Mouse (Mus musculus): ENCODE data around the gene Olfr828.

Gene Olfr828

DNA sequence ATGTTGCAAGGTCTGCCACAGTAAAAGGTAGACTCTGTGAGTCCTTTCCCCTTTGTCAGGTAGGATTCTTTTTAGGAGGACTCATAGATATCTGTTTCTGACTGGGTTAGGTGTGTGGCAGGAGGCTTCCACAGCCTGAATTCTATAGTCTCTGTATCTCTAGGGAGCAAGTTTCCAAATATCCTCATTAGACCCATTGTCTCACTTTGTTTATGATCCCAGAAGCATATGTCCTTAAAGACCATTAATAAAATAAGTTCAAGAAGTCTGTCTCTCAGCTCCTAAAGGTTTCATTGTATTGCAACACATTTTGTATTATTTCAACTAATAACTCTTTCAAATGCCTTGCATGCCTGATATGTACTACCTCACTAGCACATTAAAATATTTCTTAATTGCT lies at the start of gene Olfr828:
Gene Olfr828, minus strand, starts transcription at position 101 of the 400 bp plus-strand sequence.
- DNase-seq (ENCODE audit: low read depth, low spot score), result no peak

DNA sequence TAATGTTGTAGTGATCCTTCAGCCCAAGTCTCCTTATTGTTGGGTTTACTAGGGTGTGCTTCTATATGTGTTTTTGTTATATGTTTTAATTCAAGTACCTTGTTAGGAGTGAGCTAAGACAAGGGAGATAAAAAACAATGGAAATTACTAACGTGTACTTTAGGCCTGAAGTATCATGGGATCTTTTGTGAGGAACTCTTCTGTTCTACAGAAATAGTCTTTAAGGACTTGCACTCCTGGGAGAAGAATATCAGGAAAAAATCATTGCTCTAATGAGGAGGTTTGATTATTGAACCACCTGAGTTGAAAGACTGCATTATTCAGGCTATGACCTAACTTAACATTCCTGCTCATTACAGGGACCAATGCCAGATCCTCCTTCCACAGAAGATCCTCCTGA lies 35.3 kb upstream of the Olfr828 start, which contains the start of gene Olfr829:
Gene Olfr829, plus strand, starts transcription at position 301 of the 400 bp plus-strand sequence.
- no peak for DNase-seq (ENCODE audit: low read depth, low spot score)

DNA sequence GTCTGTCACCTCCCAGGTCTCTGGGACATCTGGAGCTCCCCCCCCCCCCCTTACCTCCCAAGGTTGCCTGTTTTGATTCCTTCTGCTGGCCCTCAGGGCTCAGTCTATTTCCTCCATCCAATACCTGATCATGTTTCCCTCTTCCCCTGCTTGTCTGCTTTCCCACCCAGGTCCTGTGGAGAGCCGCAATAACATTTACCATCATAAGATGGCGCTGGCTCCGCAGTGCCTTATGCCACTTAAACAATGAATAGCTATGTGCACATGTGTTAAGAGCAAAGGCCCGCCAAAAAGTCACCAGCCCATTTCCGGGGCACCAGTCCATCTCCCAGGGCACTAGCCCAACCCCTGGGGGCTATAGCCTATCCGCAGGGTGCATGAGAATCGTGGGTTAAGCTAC lies 34.0 kb downstream of the Olfr828 start:
- DNase-seq (ENCODE audit: low read depth, low spot score), result peak; percentile 42

DNA sequence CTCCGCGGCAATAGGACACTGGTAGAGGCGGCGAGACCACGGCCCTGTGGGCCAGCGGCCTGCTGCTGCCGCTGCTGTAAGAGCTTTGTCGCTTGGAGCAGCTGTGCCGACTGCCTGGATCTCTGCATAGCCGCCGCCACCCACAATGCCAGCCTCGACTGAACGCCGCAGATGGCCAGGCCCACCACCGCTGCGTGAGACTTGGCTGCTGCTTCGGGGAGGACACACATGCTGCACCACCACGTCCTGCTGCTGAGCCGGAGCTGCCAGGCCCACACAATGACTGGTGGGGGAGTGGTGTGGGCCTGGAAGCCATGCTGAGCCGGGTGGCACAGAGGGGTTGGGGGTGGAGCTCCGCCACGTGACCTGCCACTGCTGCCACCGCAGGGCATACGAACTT lies 39.9 kb downstream of the Olfr828 start:
- DNase-seq (ENCODE audit: low read depth, low spot score), result peak; percentile 33

DNA sequence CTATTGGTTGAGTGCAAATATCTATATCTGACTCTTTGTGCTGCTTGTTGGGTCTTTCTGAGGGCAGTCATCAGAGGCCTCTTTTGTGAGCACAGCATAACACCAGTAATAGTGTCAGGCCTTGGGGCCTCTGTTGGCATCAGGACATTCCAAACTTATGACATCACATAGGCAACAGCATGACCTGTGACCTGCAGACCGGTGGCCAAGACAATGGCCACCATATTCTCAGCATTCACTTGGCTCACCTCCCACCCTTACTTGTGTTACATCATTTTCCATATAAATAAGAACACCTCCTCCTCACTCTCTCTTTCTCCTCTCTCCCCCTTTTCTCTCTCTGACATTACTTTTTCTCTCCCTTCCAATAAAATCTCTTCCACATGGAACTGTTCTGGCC lies 40.3 kb downstream of the Olfr828 start:
- DNase-seq (ENCODE audit: low read depth, low spot score), result peak; percentile 41

All from ES-CJ7 (cell line).